Mouse (Mus musculus) left cerebral cortex, postnatal 10 days (tissue): ENCODE data around the gene Lrrc17. TPM values are rescaled to one million over a fixed set of nuclear protein-coding genes. Genes with fewer than 3 reads are reported as not detected.

Experiments
- DNase-seq, 2 experiments: peaks; one replicate each; pipeline ENCODE4 v3.0.0; 2021 to 2022; ENCODE audit warnings: low spot score in 2 of 2, mixed read lengths in 1 of 2; ENCODE audit errors: extremely low spot score in 1 of 2
- intact Hi-C: fragments of 180-260 bp; cut with DNase I; formaldehyde crosslinking; loops from one replicate; pipeline ENCODE4 v1.15.1; 2025
- total RNA-seq, 2 experiments: library from RNA; stranded (reverse); gene quantifications; 2 replicates each; pipeline ENCODE4 v1.2.3; 2021

The Lrrc17 gene
- total RNA-seq, result 1 to 10 TPM in 1 of 2 experiments, under 1 TPM in 1; 0.77 to 1.2 TPM

- intact Hi-C loops, result no loop called here
- DNase-seq, result peak in 1 of 2 experiments; percentile 25
These were observed at the start of gene Lrrc17 for GRCm38 (mm10) chr5:21543409-21544201. Gene Lrrc17 (plus strand): TSS chr5:21543559.

- intact Hi-C loops, result no loop called here
- no peak for DNase-seq
These were observed 48.6 kb upstream of the Lrrc17 start for GRCm38 (mm10) chr5:21494781-21495180.

- intact Hi-C loops, result no loop called here
These were observed 47.0 kb upstream of the Lrrc17 start for GRCm38 (mm10) chr5:21496321-21496720.

GRCm38 (mm10) chr5:21496881-21497280 is 46.5 kb upstream of the Lrrc17 start:
- intact Hi-C loops, result no loop called here
- no peak for DNase-seq

More at GRCm38 (mm10) chr5:21496321-21496720, 47.0 kb upstream of the Lrrc17 start:
- peak; percentile 19 to 43 for DNase-seq

GRCm38 (mm10) chr5:21498490-21498889 is 44.9 kb upstream of the Lrrc17 start:
- no peak for DNase-seq
- intact Hi-C loops, result no loop called here

- DNase-seq, result no peak
- intact Hi-C loops, result no loop called here
These were observed 44.4 kb upstream of the Lrrc17 start for GRCm38 (mm10) chr5:21498925-21499324.

- intact Hi-C loops, result no loop called here
- DNase-seq, result no peak
These were observed 43.2 kb upstream of the Lrrc17 start for GRCm38 (mm10) chr5:21500133-21500532.

GRCm38 (mm10) chr5:21500941-21501340 is 42.4 kb upstream of the Lrrc17 start:
- intact Hi-C loops, result no loop called here
- DNase-seq, result no peak

- intact Hi-C loops, result no loop called here
- DNase-seq, result peak in 1 of 2 experiments; percentile 14
These were observed 40.3 kb upstream of the Lrrc17 start for GRCm38 (mm10) chr5:21502936-21503610.

- intact Hi-C loops, result no loop called here
- no peak for DNase-seq
These were observed 38.2 kb upstream of the Lrrc17 start for GRCm38 (mm10) chr5:21505159-21505558.

- intact Hi-C loops, result no loop called here
- DNase-seq, result no peak
These were observed 36.5 kb upstream of the Lrrc17 start for GRCm38 (mm10) chr5:21506887-21507286.

- intact Hi-C loops, result no loop called here
- DNase-seq, result no peak
These were observed 33.6 kb upstream of the Lrrc17 start for GRCm38 (mm10) chr5:21509801-21510200.

GRCm38 (mm10) chr5:21513363-21513762 is 30.0 kb upstream of the Lrrc17 start:
- no peak for DNase-seq
- intact Hi-C loops, result no loop called here

- intact Hi-C loops, result no loop called here
- no peak for DNase-seq
These were observed 25.8 kb upstream of the Lrrc17 start for GRCm38 (mm10) chr5:21517562-21517961.

- intact Hi-C loops, result no loop called here
- DNase-seq, result no peak
These were observed 25.2 kb upstream of the Lrrc17 start for GRCm38 (mm10) chr5:21518207-21518606.

GRCm38 (mm10) chr5:21519166-21519565 is 24.2 kb upstream of the Lrrc17 start:
- no peak for DNase-seq
- intact Hi-C loops, result no loop called here

GRCm38 (mm10) chr5:21526835-21527485 is 16.4 kb upstream of the Lrrc17 start:
- no peak for DNase-seq
- intact Hi-C loops, result no loop called here

- DNase-seq, result no peak
- intact Hi-C loops, result no loop called here
These were observed 15.9 kb upstream of the Lrrc17 start for GRCm38 (mm10) chr5:21527488-21527911.

GRCm38 (mm10) chr5:21528068-21528842 is 15.1 kb upstream of the Lrrc17 start:
- intact Hi-C loops, result no loop called here
- no peak for DNase-seq
